Mouse (Mus musculus): ENCODE data around the gene Frs3.

DNA sequence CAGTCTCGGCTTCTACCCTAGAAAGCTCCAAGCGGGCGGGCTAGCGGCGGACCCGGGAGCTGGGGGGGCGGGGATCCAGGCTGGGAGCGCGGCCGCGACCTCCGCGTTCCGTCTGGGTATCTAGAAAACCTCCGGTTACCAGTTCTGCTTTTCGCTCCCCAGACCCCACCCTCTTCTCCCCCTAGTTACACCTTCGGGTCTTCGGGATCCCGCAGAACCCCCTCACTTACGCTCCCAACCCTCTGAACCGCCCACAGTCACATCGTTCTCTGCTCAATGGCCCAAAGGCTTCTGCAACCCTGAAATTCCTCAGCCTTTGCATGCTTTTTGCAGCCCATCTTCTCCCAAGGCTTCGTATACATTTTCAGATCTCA is 6.5 kb downstream of the Frs3 start:
- TF ChIP-seq CTCF (conservative IDR thresholded peaks at IDR 0.05; ENCODE audit: low read length), result no peak
- no peak for TF ChIP-seq NANOG (IDR thresholded peaks at IDR 0.05; ENCODE audit: borderline replicate concordance, low read length)
- TF ChIP-seq POU5F1 (IDR thresholded peaks at IDR 0.05; ENCODE audit: borderline replicate concordance, low read length), result no peak

Measured in E14TG2a.4 (cell line).